Mouse (Mus musculus): ENCODE data around the gene Poldip2. TPM values are rescaled to one million over a fixed set of nuclear protein-coding genes. Genes with fewer than 3 reads are reported as not detected.

Poldip2 gene
- polyA plus RNA-seq, 1 experiment from 2014 or later, result 192 TPM

- under 1% methylated on average over 60 of the region's 60 CpGs for WGBS
- Histone ChIP-seq H3K9ac (replicated peaks) (peak within 1 kb of the TSS; percentile 70), H3K27me3 (replicated peaks) (no peaks in the 10 kb centered on the region), H3K27ac (replicated peaks) (peak within 1 kb of the TSS; percentile 92), H3K9me3 (replicated peaks) (0 out of 2 replicates have a peak, but pooled peaks cover 5% of the 10 kb centered on the region), H3K4me2 (peak within 1 kb of the TSS; percentile 76), H3K36me3 (peaks cover under 1% of the 10 kb centered on the region; the same call in 1 of the 2 replicates), H3K4me1 (peaks cover 23% of the 10 kb centered on the region), H3K4me3 (replicated peaks) (peak within 1 kb of the TSS; percentile 66)
- ATAC-seq (ENCODE audit: low FRiP score), result peak; percentile 99
These were observed 38.4 kb downstream of the Poldip2 start, which contains the start of gene Tmem97 for GRCm38 (mm10) chr11:78550168-78551058. Tmem97 (minus strand) TSS chr11:78550777.

GRCm38 (mm10) chr11:78551059-78551398 lies 39.0 kb downstream of the Poldip2 start:
- Histone ChIP-seq H3K4me1 (peaks cover 23% of the 10 kb centered on the region), H3K9ac (replicated peaks) (peak overlapping the region; percentile 58), H3K27ac (replicated peaks) (peak overlapping the region; percentile 92), H3K4me2 (peak overlapping the region; percentile 76), H3K36me3 (no peaks in the 10 kb centered on the region), H3K27me3 (replicated peaks) (no peaks in the 10 kb centered on the region), H3K4me3 (replicated peaks) (peak overlapping the region; percentile 66), H3K9me3 (replicated peaks) (0 out of 2 replicates have a peak, but pooled peaks cover 5% of the 10 kb centered on the region)
- ATAC-seq (ENCODE audit: low FRiP score), result peak; percentile 51
- 30% methylated on average over 6 of the region's 6 CpGs for WGBS

GRCm38 (mm10) chr11:78555623-78556022 lies 43.6 kb downstream of the Poldip2 start:
- Histone ChIP-seq H3K4me2 (no peak overlapping the region), H3K27ac (replicated peaks) (no peak overlapping the region), H3K9me3 (replicated peaks) (0 out of 2 replicates have a peak, but pooled peaks cover 5% of the 10 kb centered on the region), H3K27me3 (replicated peaks) (no peaks in the 10 kb centered on the region), H3K4me3 (replicated peaks) (no peak overlapping the region), H3K4me1 (peaks cover 4% of the 10 kb centered on the region; the same call in 1 of the 2 replicates), H3K9ac (replicated peaks) (no peak overlapping the region), H3K36me3 (no peaks in the 10 kb centered on the region)
- ATAC-seq (ENCODE audit: low FRiP score), result no peak
- 84% methylated on average over 3 of the region's 3 CpGs for WGBS

DNA sequence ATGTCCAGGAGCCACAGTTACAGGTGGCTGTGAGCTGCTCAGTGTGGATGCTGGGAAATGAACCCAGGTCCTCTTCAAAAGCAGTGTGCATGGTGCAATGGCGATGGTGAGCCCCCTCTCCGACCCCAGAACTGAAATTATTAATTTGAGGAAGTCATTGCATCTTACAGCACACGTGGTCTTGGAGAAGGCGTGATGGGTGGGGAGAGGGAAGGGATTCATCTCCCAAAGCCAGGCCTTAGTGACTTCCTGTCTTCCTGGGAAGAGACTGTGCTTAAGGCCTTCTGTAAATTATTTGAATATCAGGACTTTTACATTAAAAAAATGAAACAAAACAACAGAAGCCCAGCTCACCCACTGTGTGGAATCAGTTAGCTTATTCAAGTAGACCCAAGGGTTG lies 44.1 kb downstream of the Poldip2 start:
- Histone ChIP-seq H3K27ac (replicated peaks) (no peak overlapping the region), H3K36me3 (no peaks in the 10 kb centered on the region), H3K27me3 (replicated peaks) (no peaks in the 10 kb centered on the region), H3K4me3 (replicated peaks) (no peak overlapping the region), H3K4me2 (no peak overlapping the region), H3K9ac (replicated peaks) (no peak overlapping the region), H3K4me1 (peaks cover 2% of the 10 kb centered on the region; the same call in 1 of the 2 replicates), H3K9me3 (replicated peaks) (0 out of 2 replicates have a peak, but pooled peaks cover 5% of the 10 kb centered on the region)
- 88% methylated on average over 4 of the region's 4 CpGs for WGBS
- no peak for ATAC-seq (ENCODE audit: low FRiP score)

- 0 out of 2 replicates have a peak, but pooled peaks cover 5% of the 10 kb centered on the region for H3K9me3 ChIP-seq (replicated peaks)
- no peak overlapping the region for H3K27ac ChIP-seq (replicated peaks)
- H3K4me2 ChIP-seq, result no peak overlapping the region
- ATAC-seq (ENCODE audit: low FRiP score), result no peak
- no peaks in the 10 kb centered on the region for H3K4me1 ChIP-seq
- H3K9ac ChIP-seq (replicated peaks), result no peak overlapping the region
- no peaks in the 10 kb centered on the region for H3K27me3 ChIP-seq (replicated peaks)
- 61% methylated on average over 8 of the region's 8 CpGs for WGBS
- H3K36me3 ChIP-seq, result no peaks in the 10 kb centered on the region
- H3K4me3 ChIP-seq (replicated peaks), result no peak overlapping the region
These were observed 45.2 kb downstream of the Poldip2 start for GRCm38 (mm10) chr11:78557241-78557640.

- no peaks in the 10 kb centered on the region for H3K9me3 ChIP-seq (replicated peaks)
- no peak overlapping the region for H3K27ac ChIP-seq (replicated peaks)
- no peaks in the 10 kb centered on the region for H3K4me1 ChIP-seq
- peak; percentile 74; the same call in 1 of the 2 replicates for ATAC-seq (ENCODE audit: low FRiP score)
- no peaks in the 10 kb centered on the region for H3K27me3 ChIP-seq (replicated peaks)
- no peak overlapping the region for H3K4me2 ChIP-seq
- H3K36me3 ChIP-seq, result 0 out of 2 replicates have a peak, but pooled peaks cover 2% of the 10 kb centered on the region
- H3K9ac ChIP-seq (replicated peaks), result no peak overlapping the region
- no peak overlapping the region for H3K4me3 ChIP-seq (replicated peaks)
- 20% methylated on average over 4 of the region's 4 CpGs for WGBS
These were observed 48.5 kb downstream of the Poldip2 start for GRCm38 (mm10) chr11:78560447-78560846.

GRCm38 (mm10) chr11:78566775-78567174 lies 54.8 kb downstream of the Poldip2 start:
- H3K4me3 ChIP-seq (replicated peaks), result no peak overlapping the region
- no peak overlapping the region for H3K4me2 ChIP-seq
- H3K9ac ChIP-seq (replicated peaks), result no peak overlapping the region
- peaks cover 24% of the 10 kb centered on the region for H3K36me3 ChIP-seq
- no peaks in the 10 kb centered on the region for H3K4me1 ChIP-seq
- WGBS, result 79% methylated on average over 6 of the region's 6 CpGs
- no peaks in the 10 kb centered on the region for H3K9me3 ChIP-seq (replicated peaks)
- no peak overlapping the region for H3K27ac ChIP-seq (replicated peaks)
- no peaks in the 10 kb centered on the region for H3K27me3 ChIP-seq (replicated peaks)
- ATAC-seq (ENCODE audit: low FRiP score), result no peak

DNA sequence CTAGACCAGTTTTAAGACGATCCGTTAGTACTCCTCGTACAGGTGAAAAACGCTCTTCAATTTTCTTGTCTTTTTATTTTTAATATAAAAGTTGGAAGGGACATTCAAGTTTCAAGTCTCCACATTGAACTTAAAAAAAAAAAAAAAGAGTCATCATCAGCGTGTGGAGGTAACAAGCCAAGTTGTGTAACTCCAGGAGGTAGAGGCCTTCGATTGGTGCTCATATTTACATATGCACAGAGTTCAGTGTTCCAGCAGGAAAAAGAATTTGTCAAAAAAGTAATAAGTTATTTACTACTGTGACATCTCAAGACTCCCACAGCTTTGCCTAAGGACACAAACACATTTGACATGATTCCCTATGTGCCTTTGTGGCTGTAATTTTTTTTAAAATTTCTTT lies 55.6 kb downstream of the Poldip2 start:
- no peaks in the 10 kb centered on the region for H3K4me1 ChIP-seq
- no peak overlapping the region for H3K27ac ChIP-seq (replicated peaks)
- no peaks in the 10 kb centered on the region for H3K9me3 ChIP-seq (replicated peaks)
- WGBS, result 90% methylated on average over 6 of the region's 6 CpGs
- H3K4me2 ChIP-seq, result no peak overlapping the region
- ATAC-seq (ENCODE audit: low FRiP score), result no peak
- H3K36me3 ChIP-seq, result peaks cover 24% of the 10 kb centered on the region
- no peak overlapping the region for H3K9ac ChIP-seq (replicated peaks)
- no peaks in the 10 kb centered on the region for H3K27me3 ChIP-seq (replicated peaks)
- H3K4me3 ChIP-seq (replicated peaks), result no peak overlapping the region

DNA sequence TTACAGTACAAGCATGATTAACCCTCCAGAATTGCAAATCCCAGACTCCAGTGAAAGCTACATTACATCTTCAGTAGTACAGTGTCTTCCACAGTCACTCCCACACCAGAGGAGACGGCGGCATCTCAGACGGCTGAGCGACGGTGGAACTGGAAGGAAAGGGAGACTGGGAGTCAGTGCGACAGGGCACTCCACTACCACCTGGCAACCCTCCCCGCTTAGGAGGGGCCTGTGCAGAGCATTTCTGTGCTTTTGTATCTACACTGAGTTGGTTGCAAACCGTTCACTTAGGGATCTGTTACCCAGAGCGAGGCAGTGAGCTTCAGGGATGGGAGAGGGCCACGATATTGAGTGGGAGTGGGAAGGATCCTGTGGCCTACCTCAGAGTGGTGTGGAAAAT lies 56.8 kb downstream of the Poldip2 start:
- Histone ChIP-seq H3K36me3 (peaks cover 31% of the 10 kb centered on the region), H3K4me3 (replicated peaks) (no peak overlapping the region)
- 89% methylated on average over 10 of the region's 10 CpGs for WGBS

DNA sequence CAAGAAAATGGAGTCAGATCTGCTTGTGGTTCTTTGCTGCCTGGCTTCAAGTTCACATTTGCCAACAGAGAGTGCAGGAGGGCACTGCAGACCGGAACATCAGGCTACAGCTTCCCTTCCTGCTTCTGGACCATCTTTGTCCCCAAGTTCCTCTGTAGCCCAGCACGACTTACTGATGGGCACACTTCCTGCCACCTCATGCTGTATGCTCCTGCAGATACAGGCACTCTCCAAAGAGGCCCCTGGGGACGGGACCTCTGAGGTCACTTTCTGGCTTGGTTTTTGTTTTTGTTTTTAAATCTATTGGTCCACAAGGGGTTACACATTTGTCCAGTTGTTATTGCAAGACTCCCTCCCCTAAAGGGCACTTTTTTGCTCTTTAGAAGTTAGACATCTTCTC lies 57.8 kb downstream of the Poldip2 start:
- H3K27me3 ChIP-seq (replicated peaks), result no peaks in the 10 kb centered on the region
- no peaks in the 10 kb centered on the region for H3K4me1 ChIP-seq
- ATAC-seq (ENCODE audit: low FRiP score), result no peak
- H3K4me2 ChIP-seq, result no peak overlapping the region
- no peak overlapping the region for H3K4me3 ChIP-seq (replicated peaks)
- no peak overlapping the region for H3K9ac ChIP-seq (replicated peaks)
- H3K27ac ChIP-seq (replicated peaks), result no peak overlapping the region
- peaks cover 35% of the 10 kb centered on the region for H3K36me3 ChIP-seq
- WGBS, result 82% methylated on average over 3 of the region's 3 CpGs
- H3K9me3 ChIP-seq (replicated peaks), result no peaks in the 10 kb centered on the region

More for the DNA sequence above, 56.8 kb downstream of the Poldip2 start:
- Histone ChIP-seq H3K27ac (replicated peaks) (no peak overlapping the region), H3K9me3 (replicated peaks) (no peaks in the 10 kb centered on the region), H3K4me2 (no peak overlapping the region), H3K9ac (replicated peaks) (no peak overlapping the region), H3K4me1 (no peaks in the 10 kb centered on the region), H3K27me3 (replicated peaks) (no peaks in the 10 kb centered on the region)
- no peak for ATAC-seq (ENCODE audit: low FRiP score)

DNA sequence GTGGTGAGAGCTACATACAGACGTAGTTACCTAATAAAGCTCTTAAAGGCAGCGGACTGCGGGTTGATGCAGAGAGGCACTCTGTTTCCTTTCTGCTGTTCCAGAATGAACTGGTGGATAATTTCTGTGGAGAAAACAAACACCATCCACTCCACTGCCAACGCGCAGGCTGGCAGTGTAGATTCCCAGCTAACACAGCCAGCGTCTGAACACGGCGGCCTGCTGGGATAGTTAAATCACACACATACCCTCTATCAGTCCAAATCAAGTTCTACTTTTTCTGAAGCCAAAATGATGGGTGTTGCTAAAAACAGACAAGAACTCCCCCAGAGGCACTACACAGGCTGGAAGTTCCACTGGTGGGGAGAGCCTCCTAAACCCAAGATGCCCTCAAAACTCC lies 59.4 kb downstream of the Poldip2 start:
- no peaks in the 10 kb centered on the region for H3K27me3 ChIP-seq (replicated peaks)
- peaks cover 35% of the 10 kb centered on the region for H3K36me3 ChIP-seq
- H3K4me2 ChIP-seq, result no peak overlapping the region
- H3K9me3 ChIP-seq (replicated peaks), result no peaks in the 10 kb centered on the region
- no peak overlapping the region for H3K9ac ChIP-seq (replicated peaks)
- WGBS, result 91% methylated on average over 8 of the region's 8 CpGs
- ATAC-seq (ENCODE audit: low FRiP score), result no peak
- no peaks in the 10 kb centered on the region for H3K4me1 ChIP-seq
- H3K4me3 ChIP-seq (replicated peaks), result no peak overlapping the region
- H3K27ac ChIP-seq (replicated peaks), result no peak overlapping the region

DNA sequence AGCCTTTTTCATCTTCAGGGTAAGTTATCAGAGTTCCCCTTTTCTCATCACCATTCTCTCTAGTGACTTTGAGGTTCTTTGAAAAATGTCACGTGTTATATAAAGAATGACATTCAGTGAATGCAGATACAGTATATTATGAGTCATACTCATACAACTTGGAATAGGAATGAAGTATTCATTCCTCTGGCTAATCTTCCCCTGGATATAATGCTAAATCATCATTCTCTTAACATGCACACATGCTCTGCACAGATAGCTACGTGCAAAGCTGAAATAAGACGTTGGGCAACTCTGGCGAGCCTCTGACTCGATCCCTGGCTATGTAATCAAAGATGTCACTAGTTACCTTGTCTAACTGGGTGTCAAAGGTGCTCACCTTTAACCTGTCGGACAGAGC lies 59.9 kb downstream of the Poldip2 start:
- Histone ChIP-seq H3K4me2 (no peak overlapping the region), H3K9me3 (replicated peaks) (no peaks in the 10 kb centered on the region), H3K4me1 (no peaks in the 10 kb centered on the region), H3K27ac (replicated peaks) (no peak overlapping the region), H3K4me3 (replicated peaks) (no peak overlapping the region), H3K27me3 (replicated peaks) (no peaks in the 10 kb centered on the region), H3K9ac (replicated peaks) (no peak overlapping the region), H3K36me3 (peaks cover 33% of the 10 kb centered on the region)
- ATAC-seq (ENCODE audit: low FRiP score), result no peak
- 91% methylated on average over 6 of the region's 6 CpGs for WGBS
